Mouse (Mus musculus) ES-Bruce4 (cell line): ENCODE results near the gene Mettl7a1.
"Not testable (repeated sequence)": the region's sequence is repeated elsewhere in the genome, so short reads cannot be mapped to it uniquely, and the experiment has no call there.

Experiments
- EP300 ChIP-seq: IDR thresholded peaks from 2 replicates; pipeline ENCODE4 v1.6.1; 2011; ENCODE audit warnings: low read depth, low read length; ENCODE audit not compliant: insufficient read depth
- POLR2A ChIP-seq: IDR thresholded peaks from one replicate; pipeline ENCODE4 v1.8.1; 2011; ENCODE audit warnings: low read length; ENCODE audit not compliant: insufficient read depth

GRCm38 (mm10) chr15:100318014-100318671, 14.2 kb downstream of the Mettl7a1 start:
- not testable (repeated sequence) for TF ChIP-seq POLR2A, EP300
